Mouse (Mus musculus) midbrain, embryonic 12.5 days (tissue): ENCODE measurements at regions not wholly inside any gene's neighbourhood (a gene's known extent, or its start where the extent isn't known, plus 50 kb on each side); places are given as distances from the start of the nearest gene placed in this dataset.

Experiments
- ATAC-seq: fragments of 200-750 bp; cut with Nextera tagmentation; 2 replicates; pipeline ENCODE4 v1.8.0; 2017; ENCODE audit warnings: low read depth, moderate TSS enrichment, moderate library complexity; ENCODE audit not compliant: low FRiP score
- H3K27ac ChIP-seq: fragments of 300-500 bp; sonication (generic); replicated peaks from 2 replicates; pipeline ENCODE4 v1.5.1; 2016; ENCODE audit warnings: mild to moderate bottlenecking
- H3K27me3 ChIP-seq: fragments of 300-500 bp; sonication (generic); 2 replicates; pipeline ENCODE4 v1.6.1; 2016; ENCODE audit warnings: mild to moderate bottlenecking
- H3K36me3 ChIP-seq: fragments of 300-500 bp; sonication (generic); 2 replicates; pipeline ENCODE4 v1.6.1; 2016
- H3K4me1 ChIP-seq: fragments of 300-500 bp; sonication (generic); 2 replicates; pipeline ENCODE4 v1.6.1; 2016
- H3K4me2 ChIP-seq: fragments of 300-500 bp; sonication (generic); replicated peaks from 2 replicates; pipeline ENCODE4 v1.6.1; 2016; ENCODE audit warnings: mild to moderate bottlenecking, moderate library complexity
- H3K4me3 ChIP-seq: fragments of 300-500 bp; sonication (generic); 2 replicates; pipeline ENCODE4 v1.5.1; 2016; ENCODE audit warnings: mild to moderate bottlenecking
- H3K9ac ChIP-seq: fragments of 300-500 bp; sonication (generic); replicated peaks from 2 replicates; pipeline ENCODE4 v1.6.1; 2016; ENCODE audit warnings: mild to moderate bottlenecking, moderate library complexity
- H3K9me3 ChIP-seq: fragments of 300-500 bp; sonication (generic); 2 replicates; pipeline ENCODE4 v1.6.1; 2016; ENCODE audit warnings: mild to moderate bottlenecking
- WGBS: fragments of 180-500 bp; shearing (Covaris S2); methylation state at CpG from one replicate; pipeline ENCODE4 v1.1.7; 2016; 5-methylcytosine and 5-hydroxymethylcytosine counted together

DNA sequence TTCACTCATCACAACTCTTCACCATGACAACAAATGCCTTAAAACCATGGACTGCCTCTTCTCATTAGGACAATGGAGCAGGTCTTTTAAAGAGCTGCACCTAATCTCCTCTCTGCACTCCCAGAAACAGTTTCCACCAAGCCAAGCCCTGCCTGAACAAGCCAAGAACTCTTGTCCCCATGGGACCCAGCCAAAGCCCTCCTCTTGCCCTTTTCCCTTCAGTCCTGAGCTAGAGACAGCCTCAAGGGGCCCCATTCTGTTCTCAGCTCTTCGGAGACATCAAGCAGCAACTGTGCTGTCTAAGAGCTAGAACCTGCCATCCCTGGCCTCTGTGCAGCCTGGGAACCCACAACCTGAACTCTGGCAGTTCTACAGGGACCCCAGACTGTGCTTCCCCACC is 345.0 kb upstream of the Irak1bp1 start:
- Histone ChIP-seq H3K27ac (no peak overlapping the region), H3K9me3 (no peaks in the 10 kb centered on the region), H3K9ac (no peak overlapping the region), H3K4me3 (no peak overlapping the region), H3K4me1 (no peaks in the 10 kb centered on the region), H3K36me3 (no peaks in the 10 kb centered on the region), H3K4me2 (no peak overlapping the region), H3K27me3 (no peaks in the 10 kb centered on the region)
- no peak for ATAC-seq
- 86% methylated on average over 1 of the region's 1 CpGs for WGBS

DNA sequence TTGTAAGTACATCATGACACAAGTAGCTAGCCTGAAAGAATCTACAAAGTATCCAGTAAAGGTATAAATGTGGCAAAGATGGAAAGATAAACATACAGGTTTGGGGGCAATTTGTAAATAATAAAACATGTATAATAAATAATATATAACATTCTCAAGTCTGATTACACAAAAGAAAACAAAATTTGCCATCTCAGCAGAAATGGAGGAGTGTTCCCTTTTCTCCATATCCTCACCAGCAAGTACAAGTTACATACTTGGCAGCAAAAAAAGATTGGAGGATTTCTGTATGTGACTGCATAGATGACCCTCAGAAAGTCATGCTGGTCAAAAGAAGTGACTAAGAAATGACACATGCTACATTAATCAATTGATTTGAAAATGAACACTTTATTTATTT is 335.9 kb upstream of the Irak1bp1 start:
- Histone ChIP-seq H3K9me3 (no peaks in the 10 kb centered on the region), H3K4me3 (no peak overlapping the region), H3K27me3 (no peaks in the 10 kb centered on the region), H3K4me2 (no peak overlapping the region), H3K27ac (no peak overlapping the region), H3K9ac (no peak overlapping the region), H3K36me3 (no peaks in the 10 kb centered on the region), H3K4me1 (no peaks in the 10 kb centered on the region)
- no peak for ATAC-seq

DNA sequence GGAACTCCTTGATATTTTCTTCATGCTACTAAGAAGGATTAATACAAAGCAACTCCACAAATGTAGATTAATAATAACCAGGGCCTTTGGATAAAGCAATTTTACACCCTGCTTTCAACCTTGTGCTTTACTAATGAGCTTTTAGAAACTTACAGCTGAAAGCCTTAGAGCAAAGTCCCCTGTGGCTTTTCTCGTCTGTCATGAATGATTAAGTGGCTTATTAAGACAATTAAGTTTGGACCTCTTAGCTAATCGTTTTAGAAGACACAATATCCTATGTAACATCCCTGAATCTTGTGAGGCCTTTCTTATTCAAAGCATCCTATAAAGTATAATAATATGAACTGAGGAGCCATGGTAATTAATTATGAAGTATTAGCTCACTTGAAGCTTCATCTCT is 319.3 kb upstream of the Irak1bp1 start:
- Histone ChIP-seq H3K9me3 (no peaks in the 10 kb centered on the region), H3K36me3 (no peaks in the 10 kb centered on the region), H3K27ac (no peak overlapping the region), H3K27me3 (no peaks in the 10 kb centered on the region), H3K4me1 (no peaks in the 10 kb centered on the region), H3K4me2 (no peak overlapping the region), H3K9ac (no peak overlapping the region), H3K4me3 (no peak overlapping the region)
- WGBS: 35% methylated on average over 2 of the region's 2 CpGs
- no peak for ATAC-seq

DNA sequence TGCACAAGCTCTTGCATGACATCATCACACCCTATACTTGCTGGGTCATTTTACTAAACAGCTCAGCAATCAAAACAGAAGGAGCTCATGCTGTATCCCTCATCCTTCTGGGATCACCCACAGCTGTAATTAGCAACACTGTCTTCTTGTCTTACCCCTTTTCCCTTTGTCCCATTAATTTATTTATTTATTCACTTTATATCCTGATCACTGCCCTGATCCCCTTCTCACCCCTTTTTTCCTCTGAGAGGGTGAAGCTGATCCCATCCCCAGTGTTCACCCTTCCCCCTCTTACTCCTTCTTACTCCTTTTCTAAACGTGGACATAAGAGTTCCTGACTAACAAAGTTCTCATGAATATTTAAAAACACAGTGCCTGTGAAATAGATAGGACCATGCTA is 310.3 kb upstream of the Irak1bp1 start:
- WGBS: 7% methylated on average over 1 of the region's 1 CpGs
- no peak overlapping the region for H3K27ac ChIP-seq
- H3K4me2 ChIP-seq: no peak overlapping the region
- peak; percentile 71 for ATAC-seq
- H3K27me3 ChIP-seq: no peaks in the 10 kb centered on the region
- H3K4me1 ChIP-seq: no peaks in the 10 kb centered on the region
- H3K36me3 ChIP-seq: no peaks in the 10 kb centered on the region
- no peaks in the 10 kb centered on the region for H3K9me3 ChIP-seq
- no peak overlapping the region for H3K9ac ChIP-seq
- no peak overlapping the region for H3K4me3 ChIP-seq

DNA sequence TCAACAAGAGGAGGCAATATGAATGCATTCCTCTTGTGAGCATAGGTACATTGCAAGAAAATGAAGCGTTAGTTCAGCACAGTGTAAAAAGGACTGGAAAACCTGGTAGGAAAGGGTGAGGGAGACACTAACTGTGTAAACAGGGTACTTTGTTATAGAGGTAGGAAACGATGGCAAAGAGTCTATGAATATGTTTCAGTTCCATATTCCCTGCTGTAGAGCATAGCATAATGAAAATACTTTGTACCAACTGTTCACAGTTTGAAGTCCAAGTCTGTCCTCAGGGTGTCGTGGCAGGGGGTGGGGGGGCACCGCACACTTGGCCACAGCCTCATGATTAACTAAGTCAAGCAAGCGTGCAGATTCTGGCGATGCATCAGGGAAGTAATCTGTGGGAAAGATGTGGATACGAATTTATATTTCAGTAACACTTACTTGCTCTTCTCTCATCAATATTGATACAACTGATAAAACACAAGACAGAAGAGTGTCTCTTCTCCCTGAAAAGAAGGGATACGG is 301.4 kb upstream of the Irak1bp1 start:
- Histone ChIP-seq H3K36me3 (no peaks in the 10 kb centered on the region), H3K27me3 (no peaks in the 10 kb centered on the region), H3K4me1 (no peaks in the 10 kb centered on the region), H3K9ac (no peak overlapping the region), H3K4me2 (no peak overlapping the region), H3K27ac (no peak overlapping the region), H3K4me3 (no peak overlapping the region), H3K9me3 (no peaks in the 10 kb centered on the region)
- 78% methylated on average over 8 of the region's 8 CpGs for WGBS
- no peak for ATAC-seq

DNA sequence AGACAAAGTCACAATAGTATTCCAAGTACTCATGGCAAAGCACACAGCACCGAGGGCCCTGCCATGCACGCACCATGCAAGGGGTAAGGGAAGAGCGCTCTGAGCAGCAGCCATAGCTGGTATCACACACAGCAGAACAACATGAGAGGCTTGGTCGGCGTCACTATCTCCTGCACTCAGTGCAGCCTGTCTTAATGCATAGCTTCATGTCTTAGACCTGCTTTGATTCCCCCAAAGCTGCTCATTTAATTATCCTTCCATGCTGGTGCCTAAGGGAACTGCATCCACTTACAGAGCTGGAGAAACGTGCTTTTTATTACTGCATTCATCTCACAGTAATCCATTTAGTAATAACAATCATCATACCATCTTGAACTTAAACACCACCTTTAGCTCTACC is 276.6 kb upstream of the Irak1bp1 start:
- no peak overlapping the region for H3K9ac ChIP-seq
- H3K4me2 ChIP-seq: no peak overlapping the region
- H3K4me3 ChIP-seq: no peak overlapping the region
- no peaks in the 10 kb centered on the region for H3K36me3 ChIP-seq
- no peak overlapping the region for H3K27ac ChIP-seq
- no peaks in the 10 kb centered on the region for H3K4me1 ChIP-seq
- no peaks in the 10 kb centered on the region for H3K27me3 ChIP-seq
- 77% methylated on average over 6 of the region's 6 CpGs for WGBS
- no peaks in the 10 kb centered on the region for H3K9me3 ChIP-seq
- 0 out of 2 replicates have a peak, but pooled peaks have one; percentile 39 for ATAC-seq

DNA sequence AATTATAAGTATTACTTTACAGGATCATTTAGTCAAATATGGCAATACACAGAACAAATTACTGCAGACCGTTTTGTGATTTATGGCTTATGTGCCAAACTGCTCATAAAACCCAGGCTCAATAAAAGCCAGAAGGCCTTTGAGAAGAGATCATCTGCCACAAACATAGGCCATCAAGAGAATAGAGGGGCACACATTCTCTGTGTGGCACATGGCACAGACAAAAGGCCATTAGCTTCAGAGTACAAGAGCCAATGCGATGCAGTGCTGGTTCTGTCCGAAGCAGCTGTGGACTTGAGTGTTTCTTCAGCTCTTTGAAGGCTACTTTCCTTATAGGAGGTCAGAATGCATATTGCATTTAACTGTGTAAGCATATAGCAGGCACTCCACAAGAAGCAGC is 276.1 kb upstream of the Irak1bp1 start:
- no peaks in the 10 kb centered on the region for H3K27me3 ChIP-seq
- ATAC-seq: no peak
- 83% methylated on average over 3 of the region's 3 CpGs for WGBS

DNA sequence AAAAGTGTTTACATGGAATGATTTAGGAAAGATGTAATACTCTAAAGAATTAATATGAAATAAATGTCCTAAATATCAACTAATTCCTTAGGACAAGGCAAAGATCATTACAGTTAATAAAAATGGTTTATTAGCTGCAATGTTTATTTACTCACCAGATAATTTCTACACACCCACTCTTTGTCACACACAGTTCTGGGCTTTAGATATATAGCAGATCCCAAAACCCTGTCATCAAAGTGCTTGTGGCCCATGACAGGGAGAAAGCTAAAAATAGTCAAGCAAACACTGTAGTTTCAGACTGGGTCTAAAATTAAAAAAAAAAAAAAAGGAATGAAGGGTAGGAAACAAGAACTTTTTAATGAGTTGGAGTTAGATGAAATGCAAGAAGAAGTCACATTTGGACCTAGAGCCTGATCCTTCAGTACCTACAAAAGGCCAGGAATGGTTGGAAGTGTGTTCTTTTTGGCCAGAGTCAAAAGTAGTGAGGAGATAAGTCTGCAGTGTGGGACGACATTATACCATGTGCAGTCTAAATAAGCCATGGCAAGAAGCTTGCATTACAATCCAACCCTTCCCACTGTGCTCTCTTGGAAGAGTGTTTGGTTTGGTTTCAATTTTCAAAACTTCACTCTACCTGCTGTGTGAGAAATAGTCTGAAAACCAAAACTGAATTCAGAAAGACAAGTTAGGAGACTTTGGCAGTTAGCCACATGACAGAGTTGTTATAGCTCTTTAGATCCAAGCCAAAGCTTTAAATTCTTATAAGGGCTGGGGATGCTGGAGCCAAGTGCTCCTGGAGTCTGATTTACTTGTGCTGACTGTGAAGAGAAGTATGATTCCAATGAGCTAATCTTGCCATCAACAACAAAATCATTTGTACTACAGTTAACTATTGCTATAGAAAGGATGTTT is 266.5 kb upstream of the Irak1bp1 start:
- Histone ChIP-seq H3K4me1 (no peaks in the 10 kb centered on the region), H3K9me3 (no peaks in the 10 kb centered on the region), H3K9ac (no peak overlapping the region), H3K36me3 (no peaks in the 10 kb centered on the region), H3K27ac (no peak overlapping the region), H3K27me3 (no peaks in the 10 kb centered on the region), H3K4me2 (no peak overlapping the region), H3K4me3 (no peak overlapping the region)
- WGBS: 69% methylated on average over 1 of the region's 1 CpGs
- ATAC-seq: no peak

More for the DNA sequence above, 276.1 kb upstream of the Irak1bp1 start:
- no peak overlapping the region for H3K9ac ChIP-seq
- H3K27ac ChIP-seq: no peak overlapping the region
- H3K36me3 ChIP-seq: no peaks in the 10 kb centered on the region
- H3K9me3 ChIP-seq: no peaks in the 10 kb centered on the region
- H3K4me3 ChIP-seq: no peak overlapping the region
- H3K4me1 ChIP-seq: no peaks in the 10 kb centered on the region
- H3K4me2 ChIP-seq: no peak overlapping the region

DNA sequence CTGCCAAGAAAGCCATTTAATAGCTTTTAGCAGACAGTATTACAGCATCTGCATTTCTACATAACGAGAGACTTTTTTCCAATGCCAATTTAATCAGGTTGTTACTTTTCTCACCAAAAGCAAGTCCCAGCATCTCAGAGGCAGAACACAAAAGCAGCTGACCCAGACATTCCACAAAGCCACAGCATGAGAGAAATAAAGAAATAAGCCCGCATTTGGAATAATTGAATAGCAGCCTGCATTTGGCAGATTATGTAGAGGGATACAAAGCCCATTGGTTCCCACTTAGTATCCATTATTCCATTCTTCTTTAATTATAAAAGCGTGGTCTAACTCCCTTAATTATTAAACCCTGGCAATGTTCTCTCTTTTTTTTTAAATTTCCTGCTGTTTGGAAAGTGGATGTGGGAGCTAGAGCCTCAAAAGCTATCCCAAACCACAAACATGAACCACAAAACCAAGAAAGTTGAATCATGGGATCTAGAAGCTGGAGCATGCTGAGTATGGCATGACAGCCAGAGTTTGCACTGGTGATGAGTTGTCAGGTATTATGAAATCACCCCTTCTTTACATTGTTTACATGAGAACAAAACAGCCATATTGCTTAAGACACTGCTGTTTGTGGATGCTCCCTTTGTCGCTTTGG is 247.8 kb upstream of the Irak1bp1 start:
- H3K4me1 ChIP-seq: no peaks in the 10 kb centered on the region
- WGBS: 58% methylated on average over 4 of the region's 4 CpGs
- no peaks in the 10 kb centered on the region for H3K27me3 ChIP-seq
- no peak overlapping the region for H3K27ac ChIP-seq
- H3K9me3 ChIP-seq: no peaks in the 10 kb centered on the region
- no peak for ATAC-seq
- H3K9ac ChIP-seq: no peak overlapping the region
- H3K4me3 ChIP-seq: no peak overlapping the region
- H3K36me3 ChIP-seq: no peaks in the 10 kb centered on the region
- no peak overlapping the region for H3K4me2 ChIP-seq

DNA sequence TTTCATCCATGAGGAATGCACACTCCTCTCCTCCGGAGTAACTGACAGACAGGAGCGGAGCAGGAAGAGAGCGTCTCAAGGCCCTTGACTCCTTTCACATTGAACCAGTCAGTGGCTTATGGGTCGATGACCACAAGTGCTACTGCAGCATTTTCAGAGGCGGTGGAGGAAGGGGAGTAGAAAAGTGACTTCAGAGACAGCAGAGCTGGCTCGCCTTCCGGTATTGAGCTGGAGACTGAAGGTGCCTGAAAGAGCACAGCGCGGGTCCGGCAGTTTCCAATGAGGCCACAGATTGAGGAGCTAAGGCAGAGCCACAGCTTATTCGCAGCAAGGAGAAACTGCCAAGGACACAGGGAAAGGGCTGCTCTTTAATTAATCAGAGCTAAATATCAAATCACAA is 220.2 kb upstream of the Irak1bp1 start:
- Histone ChIP-seq H3K4me3 (no peak overlapping the region), H3K4me1 (no peaks in the 10 kb centered on the region), H3K9me3 (no peaks in the 10 kb centered on the region), H3K4me2 (no peak overlapping the region), H3K27ac (no peak overlapping the region), H3K36me3 (no peaks in the 10 kb centered on the region), H3K27me3 (no peaks in the 10 kb centered on the region), H3K9ac (no peak overlapping the region)
- ATAC-seq: no peak
- 77% methylated on average over 11 of the region's 11 CpGs for WGBS

DNA sequence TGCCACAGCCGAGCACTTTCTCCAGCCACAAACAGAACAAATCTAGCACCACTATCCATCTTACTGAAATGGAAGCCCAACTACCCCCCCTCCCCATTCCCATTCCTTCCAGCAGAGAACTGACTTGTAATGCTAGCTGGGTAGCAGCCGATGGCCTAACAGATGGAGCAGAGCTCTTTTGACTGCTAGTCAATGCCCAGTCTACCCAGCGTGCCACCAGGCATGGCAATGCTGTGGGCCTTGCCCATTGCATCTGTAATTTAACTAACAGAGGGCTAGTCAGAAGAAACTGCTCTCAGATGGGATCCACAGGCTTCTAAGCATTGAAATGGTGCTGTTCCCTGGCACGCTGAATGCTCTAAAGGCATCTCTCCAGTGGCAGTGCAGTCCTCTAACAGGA is 219.4 kb upstream of the Irak1bp1 start:
- no peak for ATAC-seq
- Histone ChIP-seq H3K36me3 (no peaks in the 10 kb centered on the region), H3K4me1 (no peaks in the 10 kb centered on the region), H3K4me3 (no peak overlapping the region), H3K27ac (no peak overlapping the region), H3K9ac (no peak overlapping the region), H3K9me3 (no peaks in the 10 kb centered on the region), H3K4me2 (no peak overlapping the region), H3K27me3 (no peaks in the 10 kb centered on the region)
- WGBS: 94% methylated on average over 4 of the region's 4 CpGs

DNA sequence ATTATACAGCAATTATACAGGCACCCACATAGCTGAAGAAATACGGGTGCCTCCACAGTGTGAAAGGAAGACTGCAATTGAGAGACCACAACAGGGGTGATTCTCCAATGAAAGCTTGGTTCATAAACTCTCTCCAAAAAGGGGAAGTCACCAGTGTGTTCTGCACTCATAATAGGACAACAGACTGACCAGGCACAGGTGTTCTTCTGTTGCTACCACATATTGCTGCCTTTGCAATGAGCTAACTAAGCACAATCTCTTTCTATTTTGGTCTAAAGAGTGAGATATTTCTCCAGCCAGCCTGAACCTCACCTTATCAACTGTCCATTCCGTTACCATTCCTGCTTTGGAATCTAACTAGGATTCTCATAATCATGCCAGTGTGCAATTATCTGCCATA is 216.8 kb upstream of the Irak1bp1 start:
- Histone ChIP-seq H3K27me3 (no peaks in the 10 kb centered on the region), H3K9ac (no peak overlapping the region), H3K4me2 (no peak overlapping the region), H3K27ac (no peak overlapping the region), H3K36me3 (no peaks in the 10 kb centered on the region), H3K4me1 (no peaks in the 10 kb centered on the region), H3K9me3 (no peaks in the 10 kb centered on the region), H3K4me3 (no peak overlapping the region)
- 88% methylated on average over 2 of the region's 2 CpGs for WGBS
- no peak for ATAC-seq
